Mouse (Mus musculus) liver, postnatal 0 days (tissue): ENCODE measurements around the gene Mapkapk3.

Experiments
- CTCF ChIP-seq: sonication (generic); IDR thresholded peaks from 2 replicates; pipeline ENCODE4 v1.5.1; 2016; ENCODE audit warnings: antibody characterized with exemption, low read depth
- EP300 ChIP-seq: IDR thresholded peaks from 2 replicates; pipeline ENCODE4 v1.6.1; 2016; ENCODE audit warnings: antibody characterized with exemption, low read depth, mild to moderate bottlenecking

DNA sequence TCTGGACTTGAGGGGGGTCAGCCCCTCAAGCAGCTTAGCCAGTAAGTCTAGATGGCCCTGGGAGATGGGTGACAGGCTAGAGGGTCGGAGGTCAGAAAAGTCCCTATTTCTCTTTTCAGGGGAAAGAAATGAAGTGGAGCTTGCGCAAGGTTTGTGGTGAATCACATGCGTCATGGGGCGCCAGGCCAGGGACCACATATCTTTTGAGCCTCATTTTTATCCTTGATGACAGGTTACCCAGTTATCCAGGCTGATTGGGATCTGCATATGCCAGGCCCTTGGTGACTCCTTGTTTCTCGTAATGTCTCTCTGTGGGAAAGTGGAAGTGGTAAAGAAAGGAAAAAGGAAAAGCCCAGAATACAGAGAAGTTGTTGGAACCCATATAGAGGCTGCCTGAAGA, 25.8 kb downstream of the Mapkapk3 start:
- TF ChIP-seq CTCF = no peak
- TF ChIP-seq EP300 = no peak
